Mouse (Mus musculus) left cerebral cortex, postnatal 4 days (tissue): ENCODE measurements around the gene Ksr1. TPM values are rescaled to one million over a fixed set of nuclear protein-coding genes. Genes with fewer than 3 reads are reported as not detected.
A peak's percentile ranks its signal among the peaks of the same experiment; 100 is the strongest.

Experiments
- DNase-seq: peaks from one replicate; pipeline ENCODE4 v3.0.0-alpha.2; 2022
- intact Hi-C: fragments of 180-260 bp; cut with DNase I; formaldehyde crosslinking; loops from one replicate; pipeline ENCODE4 v1.15.1; 2025
- total RNA-seq, 2 experiments: library from RNA; stranded (reverse); gene quantifications; 2 replicates each; pipeline ENCODE4 v1.2.3; 2021

The Ksr1 gene
- total RNA-seq, 2 experiments from 2014 or later, result 49.9 to 50.6 TPM

- intact Hi-C loops, result no loop called here
- DNase-seq, result no peak
Observed at GRCm38 (mm10) chr11:79128233-79128632, 18.0 kb downstream of the Ksr1 start.

DNA sequence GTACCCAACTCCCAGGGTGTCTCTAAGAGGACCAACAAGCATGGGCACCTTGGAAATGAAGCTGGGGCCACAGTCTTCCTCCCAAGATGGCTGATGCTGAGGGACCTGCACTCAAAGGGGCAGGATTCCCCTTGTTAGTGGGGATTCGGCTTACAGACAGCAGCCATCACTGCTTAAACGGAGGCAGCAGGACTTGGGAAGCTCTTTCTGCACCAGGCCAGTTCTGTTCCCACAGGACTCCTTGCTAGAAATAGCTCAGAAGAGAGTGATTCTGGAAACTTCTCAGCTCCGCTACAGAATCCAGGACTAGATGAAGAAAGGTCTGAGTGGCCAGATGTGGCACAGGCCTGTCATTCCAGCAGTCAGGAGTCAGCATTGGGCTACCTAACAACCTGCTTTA, 19.2 kb downstream of the Ksr1 start:
- DNase-seq, result no peak
- intact Hi-C loops, result no loop called here

DNA sequence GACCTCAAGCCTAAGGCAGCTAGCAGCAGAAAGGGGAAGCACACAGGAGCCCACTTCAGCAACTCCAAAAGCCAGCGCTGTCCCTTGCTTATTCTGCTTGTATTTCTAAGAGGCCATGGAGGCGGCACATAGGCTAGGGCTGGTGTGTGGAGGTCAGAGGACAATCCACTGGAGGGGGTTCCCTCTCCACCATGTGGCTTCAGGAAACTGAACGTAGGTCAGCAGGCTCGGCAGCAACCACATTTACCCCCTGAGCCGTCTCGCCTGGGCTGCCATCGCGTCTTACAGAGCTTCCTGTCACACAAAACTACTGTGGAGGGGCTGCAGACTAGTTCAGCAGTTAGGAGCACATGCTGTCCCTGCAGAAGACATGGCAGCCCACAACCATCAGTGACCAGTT, 20.4 kb downstream of the Ksr1 start:
- intact Hi-C loops, result no loop called here
- DNase-seq, result no peak

DNA sequence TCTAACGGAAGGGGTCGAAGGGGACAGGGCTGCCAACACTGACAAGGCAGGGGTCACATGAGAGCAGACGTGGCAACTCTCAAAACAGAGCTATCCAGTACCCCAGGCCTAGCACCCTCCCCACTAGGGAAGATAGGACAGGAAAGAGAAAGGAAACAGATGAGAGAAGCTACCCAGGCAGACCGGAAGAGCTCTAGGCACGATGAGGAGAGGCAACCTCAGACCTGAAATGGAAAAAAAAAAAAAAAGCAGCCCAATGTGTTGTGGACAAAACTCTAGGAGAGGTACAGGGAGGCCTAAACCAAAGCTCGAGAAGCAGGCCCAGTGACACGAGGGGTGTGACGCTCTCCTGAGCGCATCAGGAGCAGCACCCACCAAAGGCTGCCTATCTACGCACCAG, 23.7 kb downstream of the Ksr1 start:
- no peak for DNase-seq
- intact Hi-C loops, result no loop called here

GRCm38 (mm10) chr11:79120087-79120486, 26.1 kb downstream of the Ksr1 start:
- intact Hi-C loops, result no loop called here

GRCm38 (mm10) chr11:79118918-79119377, 27.3 kb downstream of the Ksr1 start:
- intact Hi-C loops, result no loop called here
- DNase-seq, result no peak

More at GRCm38 (mm10) chr11:79120087-79120486, 26.1 kb downstream of the Ksr1 start:
- DNase-seq, result no peak

- intact Hi-C loops, result no loop called here
Observed at GRCm38 (mm10) chr11:79116665-79117064, 29.5 kb downstream of the Ksr1 start.

GRCm38 (mm10) chr11:79115659-79116058, 30.5 kb downstream of the Ksr1 start:
- intact Hi-C loops, result no loop called here
- DNase-seq, result no peak

More at GRCm38 (mm10) chr11:79116665-79117064, 29.5 kb downstream of the Ksr1 start:
- DNase-seq, result peak; percentile 77

GRCm38 (mm10) chr11:79114061-79114460, 32.1 kb downstream of the Ksr1 start:
- intact Hi-C loops, result no loop called here
- no peak for DNase-seq

DNA sequence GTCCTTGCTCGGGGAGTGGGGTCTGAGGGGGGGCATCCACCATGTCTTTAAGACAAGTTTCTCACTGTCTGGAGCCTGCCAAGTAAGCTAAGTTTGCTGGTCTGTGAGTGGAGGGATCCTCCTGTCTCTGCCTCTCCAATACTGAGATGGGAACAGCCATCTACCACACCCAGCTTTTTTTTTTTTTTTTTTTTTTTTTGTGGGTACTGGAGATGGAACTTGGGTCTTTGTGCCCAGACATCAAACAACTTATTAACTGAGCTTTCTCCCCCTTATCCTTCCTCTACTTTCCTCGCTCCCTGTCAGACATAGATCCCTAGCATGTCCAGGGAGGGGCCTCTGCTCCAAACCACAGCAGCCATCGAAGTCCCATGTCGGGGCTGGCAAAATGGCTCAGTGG, 32.8 kb downstream of the Ksr1 start:
- no peak for DNase-seq
- intact Hi-C loops, result no loop called here

DNA sequence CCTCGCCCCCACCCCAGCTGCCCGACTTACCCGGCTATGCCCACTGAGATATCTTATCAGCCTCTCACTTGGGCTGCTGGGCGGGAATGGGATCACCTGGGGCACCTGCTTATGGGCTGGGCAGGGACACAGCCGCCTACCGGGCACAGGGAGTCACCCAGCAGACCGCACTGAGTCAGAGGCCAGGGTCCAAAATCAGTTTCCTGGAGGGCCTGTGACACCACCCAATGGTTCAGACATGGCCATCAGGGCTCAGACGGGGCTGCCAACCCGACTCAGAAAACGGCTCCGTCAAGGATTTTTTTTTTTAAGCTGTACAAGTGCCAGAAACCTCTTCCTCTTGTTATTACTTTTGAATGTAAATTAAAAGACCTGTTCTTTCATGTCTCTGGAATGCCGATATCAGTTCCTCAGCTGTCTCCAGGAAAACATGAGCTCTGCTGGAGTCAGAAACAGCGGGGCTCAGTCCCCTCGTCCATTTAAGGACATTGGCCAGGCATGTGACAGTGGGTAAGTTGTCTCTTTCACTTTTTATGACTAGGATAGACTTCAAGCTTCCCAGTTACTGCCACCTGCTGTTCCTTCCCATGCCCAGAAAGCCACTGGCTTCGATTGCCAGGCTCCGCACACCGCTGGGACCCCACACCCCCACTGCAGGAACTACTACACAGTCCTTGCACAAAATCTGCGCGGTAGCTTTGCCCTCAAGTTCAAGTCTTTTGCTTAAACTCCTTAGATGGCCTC, 33.5 kb downstream of the Ksr1 start:
- DNase-seq, result peak; percentile 21
- intact Hi-C loops, result no loop called here

- intact Hi-C loops, result no loop called here
Observed at GRCm38 (mm10) chr11:79111864-79112558, 34.2 kb downstream of the Ksr1 start.

GRCm38 (mm10) chr11:79110446-79110845, 35.8 kb downstream of the Ksr1 start:
- DNase-seq, result no peak
- intact Hi-C loops, result no loop called here

More at GRCm38 (mm10) chr11:79111864-79112558, 34.2 kb downstream of the Ksr1 start:
- no peak for DNase-seq

DNA sequence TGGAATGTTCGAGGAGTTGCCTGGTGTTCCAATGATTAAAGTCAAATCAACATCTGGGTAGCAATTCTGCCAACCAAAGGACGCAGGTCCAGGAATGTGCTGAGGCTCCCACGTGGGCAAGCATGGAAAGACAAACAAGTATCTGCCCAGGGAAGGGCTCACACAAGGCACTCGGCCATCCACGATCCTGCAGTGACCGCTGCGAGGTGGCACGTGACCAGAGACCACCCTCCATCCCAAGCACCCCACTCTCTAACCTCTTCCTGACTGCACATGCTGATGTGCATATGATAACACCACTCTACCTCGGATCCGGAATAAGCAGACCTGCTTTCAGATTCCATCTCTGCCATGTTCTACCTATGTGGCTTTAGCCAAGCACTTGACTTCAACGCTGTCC, 38.3 kb downstream of the Ksr1 start:
- DNase-seq, result no peak
- intact Hi-C loops, result no loop called here

- no peak for DNase-seq
- intact Hi-C loops, result no loop called here
Observed at GRCm38 (mm10) chr11:79104998-79105397, 41.2 kb downstream of the Ksr1 start.

- no peak for DNase-seq
- intact Hi-C loops, result no loop called here
Observed at GRCm38 (mm10) chr11:79104538-79104937, 41.7 kb downstream of the Ksr1 start.

DNA sequence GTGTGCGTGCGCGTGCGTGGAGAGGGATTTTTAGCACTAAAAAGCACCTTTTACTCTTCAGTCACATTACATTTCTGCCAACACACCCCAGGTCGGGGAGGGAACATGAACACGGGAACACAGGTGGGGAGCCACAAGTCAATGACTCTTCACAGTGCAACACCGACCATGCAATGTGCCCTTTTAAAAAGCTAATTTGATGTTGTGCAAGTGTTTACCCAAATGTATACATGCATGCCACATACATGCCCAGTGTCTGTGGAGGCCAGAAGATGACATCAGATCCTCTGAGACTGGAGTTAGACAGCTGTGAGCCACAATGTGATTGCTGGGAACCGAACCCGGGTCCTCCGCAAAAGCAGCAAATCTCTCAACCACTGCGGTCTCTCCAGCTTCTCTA, 42.1 kb downstream of the Ksr1 start:
- no peak for DNase-seq
- intact Hi-C loops, result no loop called here

DNA sequence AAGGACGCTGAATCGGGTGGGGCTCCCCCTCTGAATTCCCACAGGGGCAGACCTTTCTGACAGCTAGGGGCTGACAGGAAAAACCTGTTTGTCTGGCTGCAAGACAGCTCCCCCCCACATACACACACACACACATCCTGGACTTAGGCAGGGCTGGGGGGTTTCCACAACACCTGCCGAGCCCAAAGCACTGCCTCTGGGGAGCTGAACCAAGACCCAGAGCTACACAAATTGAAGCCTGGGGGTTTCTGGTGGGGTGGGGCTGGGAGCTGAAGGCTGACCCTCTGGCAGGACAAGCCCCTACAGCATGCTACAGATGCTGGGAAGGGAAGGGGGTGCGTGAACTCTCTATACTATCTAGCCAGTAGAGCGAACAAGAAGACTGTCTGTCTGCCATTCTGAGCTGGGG, 42.7 kb downstream of the Ksr1 start:
- intact Hi-C loops, result no loop called here
- DNase-seq, result no peak

- DNase-seq, result no peak
- intact Hi-C loops, result no loop called here
Observed at GRCm38 (mm10) chr11:79102280-79102679, 43.9 kb downstream of the Ksr1 start.

- DNase-seq, result no peak
- intact Hi-C loops, result no loop called here
Observed at GRCm38 (mm10) chr11:79101568-79101967, 44.6 kb downstream of the Ksr1 start.

DNA sequence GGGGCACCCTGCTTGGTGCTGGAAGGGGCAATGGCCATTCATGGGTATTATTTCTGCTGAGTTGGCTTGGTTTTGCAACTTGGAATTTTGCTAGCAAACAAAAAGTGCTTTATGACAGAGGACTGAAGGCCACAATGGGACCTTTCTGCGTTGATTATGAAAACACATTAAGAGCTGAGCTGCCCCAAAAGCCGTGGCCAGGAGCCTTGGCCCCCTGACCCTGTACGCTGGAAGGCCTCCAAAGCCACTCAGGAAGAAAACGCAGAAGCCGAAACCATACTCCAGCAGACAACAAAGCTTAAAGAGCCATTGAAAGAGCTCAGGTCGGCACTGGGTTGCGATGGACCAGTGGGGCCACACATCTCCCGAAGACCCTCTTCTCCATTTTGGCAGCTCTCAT, 47.2 kb downstream of the Ksr1 start:
- DNase-seq, result no peak
- intact Hi-C loops, result no loop called here

- intact Hi-C loops, result no loop called here
- no peak for DNase-seq
Observed at GRCm38 (mm10) chr11:79097736-79098135, 48.5 kb downstream of the Ksr1 start.
